Mouse (Mus musculus) gastrocnemius, postnatal 36 days (tissue): ENCODE results near the gene Cdk11b. TPM values are rescaled to one million over a fixed set of nuclear protein-coding genes. Genes with fewer than 3 reads are reported as not detected.
A peak's percentile ranks its signal among the peaks of the same experiment; 100 is the strongest.
"Not testable (repeated sequence)": the region's sequence is repeated elsewhere in the genome, so short reads cannot be mapped to it uniquely, and the experiment has no call there.

Experiments
- DNase-seq, 2 experiments: peaks; one replicate each; pipeline ENCODE4 v3.0.0; 2022
- intact Hi-C: fragments of 180-260 bp; cut with DNase I; formaldehyde crosslinking; loops from one replicate; pipeline ENCODE4 v1.15.1; 2025
- total RNA-seq, 2 experiments: library from RNA; stranded (reverse); gene quantifications; 2 replicates each; pipeline ENCODE4 v1.2.3; 2021

Gene Cdk11b
- total RNA-seq, 2 experiments from 2014 or later, result 20.6 to 28.1 TPM

DNA sequence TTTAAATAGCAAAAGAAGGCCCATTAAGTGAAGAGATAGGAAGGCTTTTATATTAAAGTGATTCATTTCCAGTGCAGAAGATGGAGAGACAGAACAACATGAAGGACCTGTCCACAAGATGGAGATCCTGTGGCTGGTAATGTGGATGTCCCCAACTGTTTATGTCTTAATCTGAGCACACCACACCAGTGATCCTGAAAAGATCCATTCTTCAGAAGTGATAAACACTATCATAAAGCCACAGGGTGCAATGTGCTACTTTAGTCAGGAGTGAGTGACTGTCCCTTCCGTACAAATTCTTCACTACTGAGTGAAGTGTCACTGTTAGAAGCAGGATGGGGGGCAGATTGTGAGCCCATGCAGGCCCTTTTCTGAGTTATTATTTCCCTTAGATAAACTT lies 21.9 kb upstream of the Cdk11b start:
- intact Hi-C loops, result no loop called here
- DNase-seq, result no peak

DNA sequence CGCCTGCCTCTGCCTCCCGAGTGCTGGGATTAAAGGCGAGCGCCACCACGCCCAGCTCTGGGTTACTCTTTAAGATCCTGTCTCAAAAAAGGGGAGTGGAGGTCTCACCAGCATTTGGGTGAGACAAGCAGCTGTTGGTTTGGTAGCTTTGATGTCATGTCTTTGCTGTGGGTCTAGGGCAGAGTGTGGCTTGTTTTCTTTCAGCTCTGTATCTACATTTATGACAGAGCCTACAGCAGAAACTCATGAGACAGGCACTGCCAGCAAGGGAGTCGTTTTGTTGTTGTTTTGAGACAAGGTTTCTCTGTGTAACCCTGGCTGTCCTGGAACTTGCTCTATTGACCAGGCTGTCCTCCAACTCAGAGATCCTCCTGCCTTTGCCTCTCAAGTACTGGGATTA lies 20.9 kb upstream of the Cdk11b start:
- intact Hi-C loops, result no loop called here
- DNase-seq, result no peak

GRCm38 (mm10) chr4:155605132-155605531 lies 19.5 kb upstream of the Cdk11b start:
- intact Hi-C loops, result no loop called here
- DNase-seq, result no peak

- intact Hi-C loops, result no loop called here
- no peak for DNase-seq
Observed at GRCm38 (mm10) chr4:155606825-155607224, 17.8 kb upstream of the Cdk11b start.

- intact Hi-C loops, result loop anchor here (10.0 kb wide), 1 partner anchor 507 kb away; no protein-coding TSS in a partner anchor
- DNase-seq, result no peak
Observed at GRCm38 (mm10) chr4:155611860-155612259, 12.8 kb upstream of the Cdk11b start.

- DNase-seq, result no peak
- intact Hi-C loops, result loop anchor here (10.0 kb wide), 1 partner anchor 508 kb away; no protein-coding TSS in a partner anchor
Observed at GRCm38 (mm10) chr4:155613264-155613663, 11.4 kb upstream of the Cdk11b start.

DNA sequence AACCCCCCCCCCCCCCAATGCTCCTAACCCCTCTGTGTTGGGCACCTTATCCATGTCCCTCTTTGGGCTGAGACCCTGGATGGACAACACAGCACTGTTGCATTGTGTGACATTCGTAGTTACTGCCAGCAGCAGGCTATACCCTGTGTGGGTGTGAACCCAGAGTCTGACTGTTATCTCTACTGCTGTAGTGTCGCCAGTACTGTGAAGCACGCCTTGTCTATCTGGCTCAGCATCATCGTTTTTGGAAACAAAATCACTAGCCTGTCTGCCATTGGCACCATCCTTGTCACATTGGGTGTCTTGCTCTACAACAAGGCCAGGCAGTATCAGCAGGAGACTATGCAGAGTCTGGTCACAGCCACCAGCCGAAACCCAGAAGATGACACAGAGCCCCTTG lies 6.3 kb upstream of the Cdk11b start:
- no peak for DNase-seq
- intact Hi-C loops, result loop anchor here (10.0 kb wide), 1 partner anchor 514 kb away; no protein-coding TSS in a partner anchor

GRCm38 (mm10) chr4:155630267-155630666 lies 5.6 kb downstream of the Cdk11b start:
- intact Hi-C loops, result no loop called here
- DNase-seq, result no peak

DNA sequence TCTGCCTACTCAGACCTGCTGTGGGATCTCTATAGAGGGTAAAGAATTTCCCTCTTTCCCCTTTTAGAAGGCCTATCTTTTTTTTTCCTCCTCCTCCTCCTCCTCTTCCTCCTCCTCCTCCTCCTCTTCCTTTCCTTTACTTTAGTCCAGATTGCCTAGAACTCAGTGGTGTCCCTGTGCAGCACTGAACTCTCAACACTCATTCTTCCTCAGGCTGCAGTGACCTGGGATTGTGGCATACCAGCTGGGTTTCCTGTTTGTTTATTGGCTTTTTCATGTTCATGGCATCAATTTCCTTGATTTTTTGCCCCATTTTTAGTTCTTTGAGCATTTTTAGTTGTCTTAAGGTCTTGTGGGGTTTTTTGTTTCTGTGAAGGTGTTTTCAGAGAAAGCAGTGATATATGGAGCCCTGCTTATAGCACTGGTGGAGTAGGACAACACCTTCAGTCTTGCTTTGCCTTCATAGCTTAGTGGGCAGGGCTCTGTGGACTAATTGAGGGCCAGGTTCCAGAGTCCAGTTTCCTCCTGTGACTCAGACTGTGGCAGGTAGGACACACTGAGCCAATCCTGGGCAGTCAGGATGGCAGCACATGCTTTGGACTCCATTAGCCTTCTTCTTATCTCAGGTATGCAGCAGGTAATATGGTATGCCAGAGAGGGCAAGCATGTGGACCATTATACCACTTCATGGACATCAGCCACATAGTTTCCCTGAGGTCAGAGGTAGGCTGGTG lies 11.3 kb downstream of the Cdk11b start:
- no peak for DNase-seq
- intact Hi-C loops, result loop anchor here (5.0 kb wide), 1 partner anchor 116 kb away; no protein-coding TSS in a partner anchor

DNA sequence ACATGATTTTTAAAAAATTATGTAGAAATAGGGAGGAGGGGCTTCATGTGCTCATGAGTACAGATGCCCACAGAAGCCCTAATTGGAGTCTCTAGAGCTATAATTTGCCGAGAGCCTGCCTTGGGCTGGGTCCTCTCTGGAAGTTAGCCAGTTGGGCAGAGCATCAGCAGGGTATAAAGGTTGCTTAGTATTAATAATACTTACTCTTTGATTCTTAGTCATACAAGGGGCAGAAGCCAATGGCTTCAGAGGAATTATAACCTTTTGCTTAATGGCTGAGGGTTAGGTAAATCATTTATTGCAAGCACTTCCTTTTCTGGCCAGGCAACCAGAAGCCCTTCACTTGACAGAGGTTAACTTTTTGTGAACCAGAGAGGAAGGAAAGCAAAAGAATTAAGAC lies 18.9 kb downstream of the Cdk11b start:
- DNase-seq, result no peak
- intact Hi-C loops, result no loop called here

- DNase-seq, intact Hi-C loops: not testable (repeated sequence)
Observed at GRCm38 (mm10) chr4:155645308-155645707, 20.7 kb downstream of the Cdk11b start, which contains the start of gene Gm10563. TSS of gene Gm10563 (minus strand) at chr4:155645408.

DNA sequence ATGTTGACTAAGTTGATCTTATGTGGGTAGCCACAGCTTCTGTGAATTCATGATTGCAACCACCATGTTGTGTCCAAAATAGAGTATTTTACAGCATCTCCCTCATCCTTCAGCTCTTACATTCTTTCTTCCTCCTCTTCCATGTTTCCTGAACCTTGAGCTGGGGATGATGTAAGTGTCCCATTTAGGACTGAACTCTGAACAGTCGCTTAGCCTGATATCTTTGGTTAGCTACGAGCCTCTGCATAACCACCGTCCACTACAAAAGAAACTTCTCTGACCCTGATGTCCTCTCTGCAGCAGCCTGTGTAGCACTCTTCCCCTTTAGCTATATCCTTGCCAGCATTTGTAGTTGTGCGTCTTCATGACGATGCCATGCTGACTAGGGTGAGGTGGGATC lies 21.1 kb downstream of the Cdk11b start:
- intact Hi-C loops, result no loop called here
- no peak for DNase-seq

- no peak for DNase-seq
- intact Hi-C loops, result no loop called here
Observed at GRCm38 (mm10) chr4:155649355-155649754, 24.7 kb downstream of the Cdk11b start.

- no peak for DNase-seq
- intact Hi-C loops, result no loop called here
Observed at GRCm38 (mm10) chr4:155651553-155652269, 27.1 kb downstream of the Cdk11b start.

GRCm38 (mm10) chr4:155652283-155653085 lies 27.8 kb downstream of the Cdk11b start:
- intact Hi-C loops, result no loop called here
- DNase-seq, result no peak

- DNase-seq, result peak; percentile 44 to 47
- intact Hi-C loops, result no loop called here
Observed at GRCm38 (mm10) chr4:155653086-155653450, 28.4 kb downstream of the Cdk11b start, which contains the start of gene Mmp23. TSS of gene Mmp23 (minus strand) at chr4:155653384.

GRCm38 (mm10) chr4:155653451-155654182 lies 29.0 kb downstream of the Cdk11b start:
- intact Hi-C loops, result no loop called here
- DNase-seq, result no peak

- no peak for DNase-seq
- intact Hi-C loops, result no loop called here
Observed at GRCm38 (mm10) chr4:155654183-155654455, 29.5 kb downstream of the Cdk11b start.

GRCm38 (mm10) chr4:155654456-155655298 lies 30.0 kb downstream of the Cdk11b start:
- intact Hi-C loops, result no loop called here
- no peak for DNase-seq
